Mouse (Mus musculus): ENCODE results near the gene Nrp2. TPM values are rescaled to one million over a fixed set of nuclear protein-coding genes. Genes with fewer than 3 reads are reported as not detected.

The Nrp2 gene
- total RNA-seq, 2 experiments from 2014 or later, result 16.1 to 30.9 TPM

- no peak for DNase-seq
Measured at GRCm38 (mm10) chr1:62821509-62822398, 118.7 kb downstream of the Nrp2 start.

- no peak for DNase-seq
Measured at GRCm38 (mm10) chr1:62823549-62824195, 120.6 kb downstream of the Nrp2 start.

GRCm38 (mm10) chr1:62825822-62826765 lies 123.0 kb downstream of the Nrp2 start:
- no peak for DNase-seq

GRCm38 (mm10) chr1:62827316-62827715 lies 124.2 kb downstream of the Nrp2 start:
- DNase-seq, result no peak

GRCm38 (mm10) chr1:62828156-62828555 lies 125.1 kb downstream of the Nrp2 start:
- DNase-seq, result no peak

GRCm38 (mm10) chr1:62829690-62830417 lies 126.8 kb downstream of the Nrp2 start:
- DNase-seq, result no peak

GRCm38 (mm10) chr1:62830418-62830769 lies 127.3 kb downstream of the Nrp2 start:
- no peak for DNase-seq

- DNase-seq, result no peak
Measured at GRCm38 (mm10) chr1:62831725-62832455, 128.8 kb downstream of the Nrp2 start.

- no peak for DNase-seq
Measured at GRCm38 (mm10) chr1:62833356-62833755, 130.3 kb downstream of the Nrp2 start.

- DNase-seq, result no peak
Measured at GRCm38 (mm10) chr1:62834443-62835185, 131.5 kb downstream of the Nrp2 start.

- no peak for DNase-seq
Measured at GRCm38 (mm10) chr1:62838083-62838482, 135.0 kb downstream of the Nrp2 start.

GRCm38 (mm10) chr1:62838631-62839030 lies 135.5 kb downstream of the Nrp2 start:
- no peak for DNase-seq

GRCm38 (mm10) chr1:62843215-62843614 lies 140.1 kb downstream of the Nrp2 start:
- no peak for DNase-seq

GRCm38 (mm10) chr1:62850990-62851940 lies 148.2 kb downstream of the Nrp2 start:
- DNase-seq, result no peak

- no peak for DNase-seq
Measured at GRCm38 (mm10) chr1:62853362-62853761, 150.3 kb downstream of the Nrp2 start.

GRCm38 (mm10) chr1:62853996-62854395 lies 150.9 kb downstream of the Nrp2 start:
- DNase-seq, result no peak

GRCm38 (mm10) chr1:62859098-62859497 lies 156.0 kb downstream of the Nrp2 start:
- DNase-seq, result no peak

- DNase-seq, result no peak
Measured at GRCm38 (mm10) chr1:62859556-62860300, 156.6 kb downstream of the Nrp2 start.

Measured in gastrocnemius, postnatal 10 days (tissue).